Mouse (Mus musculus) stomach, postnatal 0 days (tissue): ENCODE data around the gene C8b. TPM values are rescaled to one million over a fixed set of nuclear protein-coding genes. Genes with fewer than 3 reads are reported as not detected.

ENCODE experiments used
- ATAC-seq: fragments of 200-750 bp; cut with Nextera tagmentation; 2 replicates; pipeline ENCODE4 v1.8.0; 2017; ENCODE audit not compliant: low FRiP score, low TSS enrichment
- DNase-seq: peaks from one replicate; pipeline ENCODE4 v3.0.0-alpha.2; 2016; ENCODE audit warnings: low spot score
- H3K27ac ChIP-seq: fragments of 300-500 bp; sonication (generic); replicated peaks from 2 replicates; pipeline ENCODE4 v1.5.1; 2014; ENCODE audit warnings: mild to moderate bottlenecking, control low read depth
- H3K27me3 ChIP-seq: fragments of 300-500 bp; sonication (generic); 2 replicates; pipeline ENCODE4 v1.6.1; 2014; ENCODE audit warnings: low read length; ENCODE audit not compliant: control insufficient read depth, insufficient read depth
- H3K36me3 ChIP-seq: fragments of 300-500 bp; sonication (generic); 2 replicates; pipeline ENCODE4 v1.6.1; 2014; ENCODE audit warnings: low read length, mixed read lengths; ENCODE audit not compliant: control insufficient read depth, insufficient read depth
- H3K4me1 ChIP-seq: fragments of 300-500 bp; sonication (generic); replicated peaks from 2 replicates; pipeline ENCODE4 v1.6.1; 2014; ENCODE audit warnings: antibody characterized with exemption; ENCODE audit not compliant: control insufficient read depth, insufficient read depth
- H3K4me2 ChIP-seq: fragments of 300-500 bp; sonication (generic); replicated peaks from 2 replicates; pipeline ENCODE4 v1.6.1; 2014; ENCODE audit warnings: low read depth, mild to moderate bottlenecking, control low read depth, moderate library complexity
- H3K4me3 ChIP-seq: fragments of 300-500 bp; sonication (generic); 2 replicates; pipeline ENCODE4 v1.5.1; 2014; ENCODE audit warnings: low read depth, low read length, control low read depth
- H3K9ac ChIP-seq: fragments of 300-500 bp; sonication (generic); 2 replicates; pipeline ENCODE4 v1.6.1; 2014; ENCODE audit warnings: mild to moderate bottlenecking, low read length, control low read depth, mixed read lengths
- H3K9me3 ChIP-seq: fragments of 300-500 bp; sonication (generic); 2 replicates; pipeline ENCODE4 v1.6.1; 2016; ENCODE audit warnings: low read length; ENCODE audit not compliant: control insufficient read depth
- CTCF ChIP-seq: IDR thresholded peaks from 2 replicates; pipeline ENCODE4 v1.5.1; 2016; ENCODE audit warnings: antibody characterized with exemption, low read depth, mild to moderate bottlenecking, moderate library complexity
- EP300 ChIP-seq: optimal IDR thresholded peaks from 2 replicates; pipeline ENCODE3; 2016; ENCODE audit warnings: antibody characterized with exemption
- WGBS: fragments of 180-500 bp; shearing (Covaris S2); extraction: QIAGEN DNeasy Blood & Tissue Kit; methylation state at CpG from one replicate; pipeline ENCODE4 v1.1.7; 2014; 5-methylcytosine and 5-hydroxymethylcytosine counted together
- polyA plus RNA-seq: library from polyadenylated mRNA; unstranded; fragments of >200 nt; fragmentation: Nextera tagmentation; extraction: Ambion mirVana; gene quantifications from 2 replicates; pipeline ENCODE4 v1.2.1, GENCODE M21; 2015

The C8b gene
- polyA plus RNA-seq, 1 experiment from 2014 or later: 0.17 TPM

GRCm38 (mm10) chr4:104729185-104729584, 36.9 kb upstream of the C8b start:
- no peaks in the 10 kb centered on the region for H3K9me3 ChIP-seq
- TF ChIP-seq CTCF (no peak), EP300 (no peak)
- H3K36me3 ChIP-seq: no peaks in the 10 kb centered on the region
- ATAC-seq: no peak
- H3K27ac ChIP-seq: no peak overlapping the region
- no peak for DNase-seq
- no peaks in the 10 kb centered on the region for H3K4me1 ChIP-seq
- H3K27me3 ChIP-seq: no peaks in the 10 kb centered on the region
- WGBS: 61% methylated on average over 8 of the region's 8 CpGs
- H3K9ac ChIP-seq: no peak overlapping the region
- no peak overlapping the region for H3K4me3 ChIP-seq
- no peak overlapping the region for H3K4me2 ChIP-seq

- Histone ChIP-seq H3K9ac (no peak overlapping the region), H3K9me3 (no peaks in the 10 kb centered on the region), H3K4me3 (no peak overlapping the region), H3K4me1 (no peaks in the 10 kb centered on the region), H3K4me2 (no peak overlapping the region), H3K27me3 (no peaks in the 10 kb centered on the region), H3K27ac (no peak overlapping the region), H3K36me3 (no peaks in the 10 kb centered on the region)
- no peak for ATAC-seq
- 59% methylated on average over 6 of the region's 6 CpGs for WGBS
- TF ChIP-seq CTCF (no peak), EP300 (no peak)
- no peak for DNase-seq
Measured at GRCm38 (mm10) chr4:104746500-104746899, 19.6 kb upstream of the C8b start.

- TF ChIP-seq CTCF (no peak), EP300 (no peak)
- no peak for ATAC-seq
- no peak for DNase-seq
- H3K27me3 ChIP-seq: no peaks in the 10 kb centered on the region
- 81% methylated on average over 3 of the region's 3 CpGs for WGBS
- H3K27ac ChIP-seq: no peak overlapping the region
- H3K9me3 ChIP-seq: no peaks in the 10 kb centered on the region
- no peaks in the 10 kb centered on the region for H3K4me1 ChIP-seq
- no peaks in the 10 kb centered on the region for H3K36me3 ChIP-seq
- no peak overlapping the region for H3K4me2 ChIP-seq
- no peak overlapping the region for H3K9ac ChIP-seq
- no peak overlapping the region for H3K4me3 ChIP-seq
Measured at GRCm38 (mm10) chr4:104754090-104754489, 12.0 kb upstream of the C8b start.

GRCm38 (mm10) chr4:104760878-104761624, 5.1 kb upstream of the C8b start:
- 71% methylated on average over 13 of the region's 13 CpGs for WGBS
- H3K4me3 ChIP-seq: no peak overlapping the region
- DNase-seq: no peak

GRCm38 (mm10) chr4:104768190-104768589, 2.1 kb downstream of the C8b start:
- ATAC-seq (no peak), DNase-seq (no peak)
- H3K9ac ChIP-seq: no peak overlapping the region
- no peaks in the 10 kb centered on the region for H3K36me3 ChIP-seq
- H3K4me3 ChIP-seq: no peak overlapping the region
- no peaks in the 10 kb centered on the region for H3K4me1 ChIP-seq
- 72% methylated on average over 4 of the region's 4 CpGs for WGBS
- H3K27me3 ChIP-seq: no peaks in the 10 kb centered on the region
- H3K27ac ChIP-seq: no peak overlapping the region
- H3K9me3 ChIP-seq: no peaks in the 10 kb centered on the region
- no peak overlapping the region for H3K4me2 ChIP-seq
- TF ChIP-seq CTCF (no peak), EP300 (no peak)

More at GRCm38 (mm10) chr4:104760878-104761624, 5.1 kb upstream of the C8b start:
- Histone ChIP-seq H3K36me3 (no peaks in the 10 kb centered on the region), H3K4me1 (no peaks in the 10 kb centered on the region), H3K9ac (no peak overlapping the region), H3K4me2 (no peak overlapping the region), H3K27ac (no peak overlapping the region), H3K27me3 (no peaks in the 10 kb centered on the region), H3K9me3 (no peaks in the 10 kb centered on the region)
- TF ChIP-seq EP300: no peak
- TF ChIP-seq CTCF: no peak
- no peak for ATAC-seq

- Histone ChIP-seq H3K4me3 (no peak overlapping the region), H3K9ac (no peak overlapping the region), H3K27ac (no peak overlapping the region), H3K4me1 (no peaks in the 10 kb centered on the region), H3K27me3 (no peaks in the 10 kb centered on the region), H3K9me3 (no peaks in the 10 kb centered on the region), H3K4me2 (no peak overlapping the region), H3K36me3 (no peaks in the 10 kb centered on the region)
- no peak for ATAC-seq
- DNase-seq: no peak
- TF ChIP-seq EP300 (no peak), CTCF (no peak)
- 90% methylated on average over 8 of the region's 8 CpGs for WGBS
Measured at GRCm38 (mm10) chr4:104769602-104770001, 3.5 kb downstream of the C8b start.
